ENCODE assay signal across 18 mouse cellular contexts in genomic region chr16:29656187-29656825, GRCm38 (mm10).
A peak's percentile ranks its signal among the peaks of the same experiment; 100 is the strongest.
DNase-seq lines count a peak whose midpoint lies in the region; ATAC-seq and TF ChIP-seq lines count a peak whose summit lies in the region.
"Had no signal": no experiment of that assay in that cellular context is flagged by ENCODE, and none has a peak within 500 bp of the region (broad histone marks: within the 10 kb centered on the region; RNA-seq: fewer than 3 reads in every experiment).

No protein-coding gene starts in this region.

- no peak overlapping the region for H3K9ac ChIP-seq in intestine, embryonic 16.5 days (ENCODE audit: low read depth, low read length)
- no peak overlapping the region for H3K9ac ChIP-seq in liver, embryonic 16.5 days (ENCODE audit: low read depth, low read length)
- H3K9ac ChIP-seq: neural tube, embryonic 15.5 days had no signal

- H3K4me3 ChIP-seq in heart, embryonic 10.5 days: no peak overlapping the region
- peak overlapping the region; percentile 58 for H3K4me3 ChIP-seq in E14TG2a.4 (replicated peaks; ENCODE audit: low read length)
- no peak overlapping the region for H3K4me3 ChIP-seq in intestine, embryonic 16.5 days (ENCODE audit: low read length)
- H3K4me3 ChIP-seq in liver, embryonic 16.5 days (ENCODE audit: low read depth, low read length): no peak overlapping the region
- H3K4me3 ChIP-seq: heart, adult 2 months; hindbrain, embryonic 10.5 days; left cerebral cortex, adult 2 months; midbrain, embryonic 10.5 days; myocyte; neural tube, embryonic 15.5 days had no signal

- H3K4me2 ChIP-seq in intestine, embryonic 16.5 days (ENCODE audit: low read depth, low read length): no peak overlapping the region
- H3K4me2 ChIP-seq in liver, embryonic 16.5 days (ENCODE audit: low read depth, low read length): no peak overlapping the region
- H3K4me2 ChIP-seq: neural tube, embryonic 15.5 days had no signal

- WGBS in heart, embryonic 10.5 days: 80% methylated on average over 9 of the region's 9 CpGs
- WGBS in intestine, embryonic 16.5 days: 62% methylated on average over 9 of the region's 9 CpGs
- 54% methylated on average over 9 of the region's 9 CpGs for WGBS in liver, embryonic 16.5 days (ENCODE audit: insufficient replicate concordance)

- peak; percentile 96 for ATAC-seq in intestine, embryonic 16.5 days
- peak; percentile 86 for ATAC-seq in liver, embryonic 16.5 days (ENCODE audit: low read depth)
- no peak for ATAC-seq in erythroid progenitor cell, adult 5-6 weeks (replicated peaks; ENCODE audit: low FRiP score, poor library complexity, severe bottlenecking)

- no peaks in the 10 kb centered on the region for H3K9me3 ChIP-seq in heart, embryonic 10.5 days
- no peaks in the 10 kb centered on the region for H3K9me3 ChIP-seq in E14TG2a.4 (ENCODE audit: low read length)
- H3K9me3 ChIP-seq in intestine, embryonic 16.5 days (ENCODE audit: control insufficient read depth, low read length): no peaks in the 10 kb centered on the region
- no peaks in the 10 kb centered on the region for H3K9me3 ChIP-seq in liver, embryonic 16.5 days (replicated peaks; ENCODE audit: control insufficient read depth, low read length)
- H3K9me3 ChIP-seq: hindbrain, embryonic 10.5 days; midbrain, embryonic 10.5 days; neural tube, embryonic 15.5 days had no signal

- H3K27ac ChIP-seq in heart, embryonic 10.5 days: no peak overlapping the region
- peak overlapping the region; percentile 56 for H3K27ac ChIP-seq in intestine, embryonic 16.5 days (ENCODE audit: low read length)
- H3K27ac ChIP-seq in liver, embryonic 16.5 days (ENCODE audit: low read length): peak overlapping the region; percentile 3; the same call in 1 of the 2 replicates
- H3K27ac ChIP-seq: heart, adult 2 months; hindbrain, embryonic 10.5 days; left cerebral cortex, adult 2 months; neural tube, embryonic 15.5 days had no signal

- H3K4me1 ChIP-seq in heart, embryonic 10.5 days: 0 out of 2 replicates have a peak, but pooled peaks cover 6% of the 10 kb centered on the region
- peaks cover 61% of the 10 kb centered on the region for H3K4me1 ChIP-seq in E14TG2a.4 (replicated peaks; ENCODE audit: low read depth, low read length)
- H3K4me1 ChIP-seq in intestine, embryonic 16.5 days (ENCODE audit: control insufficient read depth, insufficient read depth, low read length): peaks cover 13% of the 10 kb centered on the region; the same call in 1 of the 2 replicates
- peaks cover 2% of the 10 kb centered on the region for H3K4me1 ChIP-seq in liver, embryonic 16.5 days (ENCODE audit: control insufficient read depth, low read depth, low read length)

- peaks cover 22% of the 10 kb centered on the region for H3K27me3 ChIP-seq in heart, embryonic 10.5 days (ENCODE audit: insufficient read depth, poor library complexity, severe bottlenecking)
- 0 out of 2 replicates have a peak, but pooled peaks cover 3% of the 10 kb centered on the region for H3K27me3 ChIP-seq in E14TG2a.4 (ENCODE audit: insufficient read depth, low read length)
- no peaks in the 10 kb centered on the region for H3K27me3 ChIP-seq in intestine, embryonic 16.5 days (replicated peaks; ENCODE audit: control insufficient read depth, insufficient read depth, low read length)
- H3K27me3 ChIP-seq in liver, embryonic 16.5 days (ENCODE audit: control insufficient read depth, insufficient read depth, low read depth, low read length): no peaks in the 10 kb centered on the region

- peak; percentile 53 for DNase-seq in heart, adult 11 months
- DNase-seq in heart, embryonic 10.5 days (ENCODE audit: low spot score): no peak
- no peak for DNase-seq in right cerebral cortex, adult 18-20 months
- no peak for DNase-seq in kidney, adult 18-20 months
- DNase-seq: gastrocnemius, postnatal 10 days; heart, adult 2 months; lung, postnatal 36 days; right cerebral cortex, postnatal 4 days; thymus, adult 2 months had no signal

- no peak for TF ChIP-seq CTCF in E14TG2a.4 (conservative IDR thresholded peaks at IDR 0.05; ENCODE audit: low read length)

- peaks cover 9% of the 10 kb centered on the region; the same call in 1 of the 2 replicates for H3K36me3 ChIP-seq in heart, embryonic 10.5 days
- H3K36me3 ChIP-seq in E14TG2a.4 (ENCODE audit: insufficient read depth, low read length): peaks cover 14% of the 10 kb centered on the region
- H3K36me3 ChIP-seq in intestine, embryonic 16.5 days (ENCODE audit: control insufficient read depth, insufficient read depth, low read length): no peaks in the 10 kb centered on the region
- H3K36me3 ChIP-seq in liver, embryonic 16.5 days (ENCODE audit: control insufficient read depth, insufficient read depth): peaks cover 2% of the 10 kb centered on the region
